Mouse (Mus musculus) stomach, embryonic 16.5 days (tissue): ENCODE results near the gene Plekho1. TPM values are rescaled to one million over a fixed set of nuclear protein-coding genes. Genes with fewer than 3 reads are reported as not detected.
"Not testable (repeated sequence)": the region's sequence is repeated elsewhere in the genome, so short reads cannot be mapped to it uniquely, and the experiment has no call there.

Experiments used
- ATAC-seq: fragments of 200-750 bp; cut with Nextera tagmentation; 2 replicates; pipeline ENCODE4 v1.8.0; 2017; ENCODE audit warnings: moderate number of reproducible peaks, moderate TSS enrichment; ENCODE audit not compliant: insufficient read depth, low FRiP score
- H3K27ac ChIP-seq: fragments of 300-500 bp; sonication (generic); 2 replicates; pipeline ENCODE4 v1.5.1; 2014; ENCODE audit warnings: low read length
- H3K27me3 ChIP-seq: fragments of 300-500 bp; sonication (generic); 2 replicates; pipeline ENCODE4 v1.6.1; 2014; ENCODE audit warnings: low read length, control low read depth, mixed read lengths; ENCODE audit not compliant: control insufficient read depth, insufficient read depth
- H3K36me3 ChIP-seq: fragments of 300-500 bp; sonication (generic); 2 replicates; pipeline ENCODE4 v1.6.1; 2014; ENCODE audit warnings: low read length; ENCODE audit not compliant: control insufficient read depth, insufficient read depth
- H3K4me1 ChIP-seq: fragments of 300-500 bp; sonication (generic); 2 replicates; pipeline ENCODE4 v1.6.1; 2014; ENCODE audit warnings: low read length, control low read depth, mixed read lengths; ENCODE audit not compliant: control insufficient read depth, insufficient read depth
- H3K4me2 ChIP-seq: fragments of 300-500 bp; sonication (generic); 2 replicates; pipeline ENCODE4 v1.6.1; 2014; ENCODE audit warnings: low read depth, low read length, mixed read lengths
- H3K4me3 ChIP-seq: fragments of 300-500 bp; sonication (generic); replicated peaks from 2 replicates; pipeline ENCODE4 v1.5.1; 2014; ENCODE audit warnings: mild to moderate bottlenecking, low read length
- H3K9ac ChIP-seq: fragments of 300-500 bp; sonication (generic); 2 replicates; pipeline ENCODE4 v1.6.1; 2014; ENCODE audit warnings: low read length
- H3K9me3 ChIP-seq: fragments of 300-500 bp; sonication (generic); replicated peaks from 2 replicates; pipeline ENCODE4 v1.6.1; 2016; ENCODE audit warnings: low read length, control low read depth; ENCODE audit not compliant: control insufficient read depth
- WGBS: fragments of 180-500 bp; shearing (Covaris S2); extraction: QIAGEN DNeasy Blood & Tissue Kit; methylation state at CpG from one replicate; pipeline ENCODE4 v1.1.7; 2014; 5-methylcytosine and 5-hydroxymethylcytosine counted together
- polyA plus RNA-seq: library from polyadenylated mRNA; unstranded; fragments of >200 nt; fragmentation: Nextera tagmentation; extraction: Ambion mirVana; gene quantifications from 2 replicates; pipeline ENCODE4 v1.2.1, GENCODE M21; 2015

Plekho1 gene
- polyA plus RNA-seq, 1 experiment from 2014 or later: 25.7 TPM

DNA sequence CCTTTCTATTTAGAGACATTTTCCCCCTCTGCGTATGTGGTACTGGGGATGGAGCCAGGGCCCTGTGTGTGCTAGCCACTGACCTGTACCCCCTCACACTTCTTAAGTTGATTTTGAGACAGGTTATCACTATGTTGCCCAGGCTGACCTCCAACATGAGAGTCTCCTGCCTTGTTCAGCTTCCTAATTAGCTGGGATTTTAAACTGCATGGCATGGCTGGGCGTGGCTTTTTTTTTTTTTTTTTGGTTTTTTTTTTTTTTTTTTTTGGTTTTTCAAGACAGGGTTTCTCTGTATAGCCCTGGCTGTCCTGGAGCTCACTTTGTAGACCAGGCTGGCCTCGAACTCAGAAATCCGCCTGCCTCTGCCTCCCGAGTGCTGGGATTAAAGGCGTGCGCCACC, 18.2 kb downstream of the Plekho1 start:
- H3K27ac ChIP-seq, H3K9me3 ChIP-seq, H3K27me3 ChIP-seq, ATAC-seq, H3K36me3 ChIP-seq, H3K4me3 ChIP-seq, H3K9ac ChIP-seq, H3K4me2 ChIP-seq, H3K4me1 ChIP-seq: not testable (repeated sequence)
- 97% methylated on average over 6 of the region's 7 CpGs for WGBS

DNA sequence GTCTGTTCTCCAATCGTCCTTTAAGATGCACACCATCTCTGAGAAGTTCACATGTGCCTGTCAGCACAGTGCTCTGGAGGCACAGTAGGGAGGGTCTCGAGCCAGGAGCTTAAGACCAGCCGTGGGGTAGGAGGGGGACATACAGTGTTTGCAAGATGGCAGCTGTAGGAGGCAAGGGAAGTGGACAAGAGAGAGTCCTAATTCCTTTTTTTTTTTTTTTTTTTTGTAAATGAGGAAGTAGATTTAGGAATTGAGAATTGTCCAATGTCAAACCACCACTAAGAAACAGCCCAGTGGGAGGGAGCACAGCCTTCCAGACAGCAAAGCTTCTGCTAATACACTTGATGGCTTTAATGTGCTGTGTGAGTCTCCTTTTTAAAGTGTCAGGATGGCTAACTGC, 18.7 kb downstream of the Plekho1 start:
- no peaks in the 10 kb centered on the region; the same call in 1 of the 2 replicates for H3K27me3 ChIP-seq
- H3K36me3 ChIP-seq: no peaks in the 10 kb centered on the region
- H3K4me1 ChIP-seq: no peaks in the 10 kb centered on the region
- no peak overlapping the region for H3K4me2 ChIP-seq
- H3K9me3 ChIP-seq: no peaks in the 10 kb centered on the region
- no peak overlapping the region for H3K27ac ChIP-seq
- H3K4me3 ChIP-seq: no peak overlapping the region
- WGBS: 53% methylated on average over 3 of the region's 3 CpGs
- no peak overlapping the region for H3K9ac ChIP-seq
- ATAC-seq: no peak

DNA sequence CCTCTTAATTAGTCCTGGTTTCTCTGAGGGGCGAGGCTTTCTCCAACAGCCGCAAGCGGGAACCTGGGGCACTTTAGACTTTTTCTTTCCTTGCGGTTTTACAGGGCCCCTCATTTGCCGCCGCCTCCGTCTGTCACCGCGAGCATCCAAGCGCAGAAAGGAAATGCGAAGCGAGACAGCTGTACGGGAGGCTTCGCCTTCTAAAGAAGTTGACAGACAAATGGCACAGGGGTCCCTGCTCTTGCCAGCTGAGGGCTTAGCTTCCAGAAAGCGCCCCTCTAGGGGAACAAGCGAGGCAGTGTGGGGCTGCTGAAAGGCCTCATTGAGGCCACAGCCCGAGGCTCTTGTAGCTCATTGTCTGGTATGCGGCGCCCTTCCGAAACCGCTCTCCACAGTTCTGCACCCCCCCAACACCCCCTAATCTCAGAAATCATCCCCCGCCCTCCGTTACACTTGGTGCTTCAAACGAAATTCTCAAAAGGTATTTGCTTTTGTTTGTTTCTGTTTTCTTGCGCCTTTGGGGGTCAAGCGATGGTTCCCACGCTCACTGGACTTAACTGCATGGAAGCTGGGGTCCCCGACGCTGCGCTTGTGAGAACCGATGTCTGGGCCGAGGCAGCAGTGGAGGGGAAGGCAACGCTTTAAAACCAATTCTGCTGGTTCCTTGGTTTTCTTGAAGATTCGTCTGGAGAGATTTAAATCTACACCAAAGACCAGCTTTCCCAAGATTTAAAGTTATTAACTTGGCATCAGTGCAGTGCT, 22.7 kb downstream of the Plekho1 start:
- Histone ChIP-seq H3K9ac (peak overlapping the region; percentile 76), H3K4me3 (peak overlapping the region; percentile 39), H3K27ac (peak overlapping the region; percentile 14), H3K9me3 (no peaks in the 10 kb centered on the region), H3K4me2 (peak overlapping the region; percentile 71), H3K27me3 (no peaks in the 10 kb centered on the region; the same call in 1 of the 2 replicates), H3K4me1 (no peaks in the 10 kb centered on the region), H3K36me3 (no peaks in the 10 kb centered on the region)
- no peak for ATAC-seq
- 7% methylated on average over 34 of the region's 34 CpGs for WGBS

DNA sequence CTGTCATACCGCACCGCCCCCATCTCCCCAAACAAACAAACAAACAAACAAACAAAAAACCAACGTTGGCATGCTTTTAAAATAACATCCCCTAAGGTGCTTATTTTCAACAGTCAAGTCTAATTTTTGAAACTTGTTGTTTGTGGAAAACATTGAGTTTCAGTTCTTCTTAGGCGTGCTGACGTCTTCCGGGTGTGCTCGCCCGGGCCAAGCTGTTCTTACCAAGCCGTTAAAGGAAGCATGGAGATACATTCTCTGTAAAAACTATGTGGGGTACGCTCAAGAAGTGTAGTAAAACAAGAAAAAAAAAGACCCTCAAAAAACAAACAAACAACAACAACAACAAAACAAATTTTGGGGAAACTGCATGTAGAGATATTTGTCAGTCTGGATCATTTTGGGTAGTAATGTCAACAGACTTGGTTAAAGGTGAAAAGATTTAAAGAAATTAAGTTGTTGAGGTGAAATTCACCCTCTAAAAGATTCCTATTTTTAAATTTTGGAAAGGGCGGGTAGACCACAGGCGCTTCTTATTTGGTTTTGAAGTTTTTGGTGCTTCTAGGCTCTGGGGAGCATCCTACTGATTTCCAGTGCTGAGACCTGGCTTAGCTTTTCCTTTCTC, 23.4 kb downstream of the Plekho1 start:
- H3K27ac ChIP-seq: no peak overlapping the region
- 72% methylated on average over 12 of the region's 12 CpGs for WGBS
- ATAC-seq: no peak
- H3K27me3 ChIP-seq: no peaks in the 10 kb centered on the region; the same call in 1 of the 2 replicates
- H3K36me3 ChIP-seq: no peaks in the 10 kb centered on the region
- peak overlapping the region; percentile 71 for H3K4me2 ChIP-seq
- no peaks in the 10 kb centered on the region for H3K9me3 ChIP-seq
- H3K9ac ChIP-seq: peak overlapping the region; percentile 76
- H3K4me3 ChIP-seq: peak overlapping the region; percentile 39
- H3K4me1 ChIP-seq: no peaks in the 10 kb centered on the region

DNA sequence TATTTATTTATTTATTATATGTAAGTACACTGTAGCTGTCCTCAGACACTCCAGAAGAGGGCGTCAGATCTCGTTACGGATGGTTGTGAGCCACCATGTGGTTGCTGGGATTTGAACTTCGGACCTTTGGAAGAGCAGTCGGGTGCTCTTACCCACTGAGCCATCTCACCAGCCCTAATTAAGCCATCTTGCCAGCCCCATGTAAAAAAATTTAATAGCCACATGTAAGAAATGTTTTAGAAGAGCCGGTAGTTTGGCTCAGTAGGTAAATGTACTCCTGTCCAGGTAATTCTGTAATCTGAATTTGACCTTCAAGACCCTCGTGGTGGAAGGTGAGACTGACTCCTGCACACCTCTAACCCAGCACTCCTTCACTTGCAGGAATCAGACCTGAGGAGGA, 25.1 kb downstream of the Plekho1 start:
- 54% methylated on average over 7 of the region's 7 CpGs for WGBS
- H3K9me3 ChIP-seq, H3K9ac ChIP-seq, H3K27me3 ChIP-seq, H3K4me2 ChIP-seq, H3K4me1 ChIP-seq, ATAC-seq, H3K36me3 ChIP-seq, H3K27ac ChIP-seq, H3K4me3 ChIP-seq: not testable (repeated sequence)

DNA sequence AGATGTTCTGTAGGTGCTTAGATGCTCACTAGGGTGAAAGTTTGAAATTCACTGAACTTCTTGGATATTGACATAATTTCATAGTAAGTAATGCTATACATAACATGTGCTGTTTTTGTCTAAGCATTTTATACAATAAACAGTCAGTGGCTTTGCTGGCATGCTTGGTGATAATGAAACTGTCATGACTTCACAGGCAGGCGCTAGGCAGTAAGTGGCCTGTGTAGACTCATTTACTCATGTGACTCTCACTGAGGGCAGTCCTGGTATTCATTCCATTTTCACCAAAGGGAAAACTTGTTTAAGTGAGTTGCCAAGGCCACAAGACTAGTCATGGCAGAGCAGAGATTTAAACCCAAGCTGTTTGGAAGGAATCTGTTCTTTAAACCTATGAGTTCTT, 26.5 kb downstream of the Plekho1 start:
- Histone ChIP-seq H3K4me3 (no peak overlapping the region), H3K4me2 (no peak overlapping the region), H3K9ac (no peak overlapping the region), H3K36me3 (no peaks in the 10 kb centered on the region), H3K4me1 (0 out of 2 replicates have a peak, but pooled peaks cover 4% of the 10 kb centered on the region), H3K9me3 (no peaks in the 10 kb centered on the region), H3K27me3 (no peaks in the 10 kb centered on the region; the same call in 1 of the 2 replicates), H3K27ac (no peak overlapping the region)
- WGBS: 78% methylated on average over 1 of the region's 1 CpGs
- no peak for ATAC-seq

DNA sequence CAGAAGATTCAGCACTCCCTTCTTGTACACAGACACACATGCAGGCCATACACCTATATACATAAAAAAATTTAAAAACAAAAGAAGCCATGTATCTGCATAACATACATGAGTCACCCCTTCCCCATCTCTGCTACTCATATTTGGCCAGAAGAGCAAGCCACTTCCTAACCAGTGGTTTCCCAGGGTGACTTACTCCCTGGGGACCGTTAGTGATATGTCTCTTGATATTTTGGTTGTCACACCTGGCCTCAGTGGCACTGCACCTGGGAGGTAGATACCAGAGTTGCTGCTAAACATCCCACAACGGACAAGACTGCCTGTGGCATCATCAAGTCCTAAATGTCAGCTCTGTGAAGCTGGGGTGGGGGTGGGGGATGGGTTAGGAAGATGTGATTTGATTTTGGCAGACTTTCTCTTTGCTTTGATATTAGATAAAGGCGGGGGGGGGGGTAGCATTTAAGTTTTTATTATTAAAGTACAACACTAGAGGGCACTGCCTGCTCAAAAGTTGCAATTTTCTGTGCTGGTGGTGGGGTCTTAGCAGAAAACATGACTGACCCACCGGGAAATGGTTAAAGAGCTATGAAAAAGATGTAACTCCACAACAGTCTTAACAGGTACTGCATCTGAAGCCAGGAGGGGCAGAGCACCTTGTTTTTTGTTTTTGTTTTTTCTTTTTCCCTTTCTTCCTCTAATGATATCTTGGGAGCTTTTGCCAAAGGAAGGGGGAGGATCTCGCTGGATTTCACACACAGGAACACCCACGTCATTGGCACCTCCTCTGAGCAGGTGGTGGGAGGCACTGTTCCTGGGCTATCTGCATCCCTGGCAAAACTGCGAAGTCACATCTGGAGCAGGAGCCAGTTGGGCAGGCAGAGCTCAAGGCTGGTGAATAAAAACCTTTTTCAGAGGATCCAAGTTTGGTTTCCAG, 30.0 kb downstream of the Plekho1 start:
- Histone ChIP-seq H3K4me3 (no peak overlapping the region), H3K4me2 (peak overlapping the region; percentile 34), H3K9ac (peak overlapping the region; percentile 52), H3K36me3 (no peaks in the 10 kb centered on the region), H3K4me1 (0 out of 2 replicates have a peak, but pooled peaks cover 4% of the 10 kb centered on the region), H3K27ac (no peak overlapping the region), H3K9me3 (no peaks in the 10 kb centered on the region), H3K27me3 (no peaks in the 10 kb centered on the region)
- ATAC-seq: no peak
- 8% methylated on average over 7 of the region's 7 CpGs for WGBS

DNA sequence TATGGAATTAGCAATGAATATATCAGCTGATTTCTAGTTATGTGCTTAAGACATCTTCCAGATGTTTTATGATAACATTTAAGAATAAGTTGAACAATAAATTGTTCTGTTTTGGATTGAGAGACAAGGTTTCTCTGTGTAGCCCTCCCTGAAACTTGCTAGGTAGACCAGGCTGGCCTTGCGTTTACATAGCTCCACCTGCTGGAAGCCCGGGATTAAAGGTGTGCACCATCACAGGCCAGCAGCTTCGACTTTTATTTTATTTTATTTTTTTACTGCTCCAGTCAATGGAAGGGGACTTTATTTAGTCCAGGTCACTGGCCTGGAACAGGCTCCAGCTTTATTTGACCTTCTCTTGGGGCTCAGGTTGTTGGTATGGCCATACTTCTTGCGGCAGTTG, 32.1 kb downstream of the Plekho1 start:
- H3K4me2 ChIP-seq: no peak overlapping the region
- no peaks in the 10 kb centered on the region for H3K27me3 ChIP-seq
- H3K36me3 ChIP-seq: no peaks in the 10 kb centered on the region
- whole genome bisulfite sequencing: 36% methylated on average over 4 of the region's 4 CpGs
- ATAC-seq: no peak
- H3K9me3 ChIP-seq: no peaks in the 10 kb centered on the region
- H3K27ac ChIP-seq: no peak overlapping the region
- no peak overlapping the region for H3K4me3 ChIP-seq
- no peak overlapping the region for H3K9ac ChIP-seq
- 0 out of 2 replicates have a peak, but pooled peaks cover 4% of the 10 kb centered on the region for H3K4me1 ChIP-seq
